Mouse (Mus musculus) adrenal gland, adult 18-20 months (tissue): ENCODE measurements around the gene Nmur1. TPM values are rescaled to one million over a fixed set of nuclear protein-coding genes. Genes with fewer than 3 reads are reported as not detected.
"Not testable (repeated sequence)": the region's sequence is repeated elsewhere in the genome, so short reads cannot be mapped to it uniquely, and the experiment has no call there.

Source experiments
- DNase-seq, 2 experiments: peaks; one replicate each; pipeline ENCODE4 v3.0.0; 2021 to 2022; ENCODE audit warnings: low spot score in 2 of 2
- total RNA-seq, 2 experiments: library from RNA; stranded (reverse); gene quantifications; 1 replicate in 1 of 2; 2 replicates in 1 of 2; pipeline ENCODE4 v1.2.3; 2021

The Nmur1 gene
- total RNA-seq, 2 experiments from 2014 or later = not detected

DNA sequence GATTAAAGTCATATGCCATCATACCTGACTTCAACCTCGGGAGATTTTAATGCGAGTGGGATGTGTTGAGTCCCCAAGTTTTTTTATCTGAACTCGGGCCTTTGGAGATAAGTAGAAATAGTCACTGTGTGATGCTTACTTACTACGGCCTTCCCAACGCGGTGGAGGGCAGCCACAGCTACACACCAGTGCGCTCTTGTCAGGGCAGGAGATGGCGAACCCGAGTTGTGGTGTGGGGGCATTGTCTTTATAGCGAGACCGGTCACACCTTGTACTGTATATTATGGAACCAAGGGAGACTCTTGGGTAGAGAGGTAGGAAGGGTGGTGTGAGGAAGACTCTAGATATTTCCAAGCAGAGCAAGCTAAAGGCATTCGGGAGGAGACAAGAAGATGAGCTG is 65.6 kb downstream of the Nmur1 start:
- no peak for DNase-seq

DNA sequence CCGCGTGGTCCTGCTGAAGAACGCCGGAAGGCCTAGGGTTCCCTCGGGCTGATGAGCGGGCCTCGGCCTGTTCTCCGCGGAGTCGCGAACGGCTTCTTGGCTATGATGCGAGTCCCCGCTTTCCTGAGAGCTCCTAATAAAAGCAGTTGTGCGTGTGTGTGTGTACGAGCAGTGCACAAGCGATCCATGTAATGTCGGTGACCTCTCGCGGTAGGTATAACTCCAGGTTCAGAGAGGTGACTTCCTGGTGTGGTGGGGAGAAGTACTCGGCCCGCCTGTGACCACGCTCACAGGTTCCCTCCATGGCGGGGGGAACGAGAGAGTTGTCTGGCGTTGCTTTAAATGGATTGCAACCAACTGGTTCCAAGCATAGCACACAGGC is 66.2 kb downstream of the Nmur1 start:
- no peak for DNase-seq

DNA sequence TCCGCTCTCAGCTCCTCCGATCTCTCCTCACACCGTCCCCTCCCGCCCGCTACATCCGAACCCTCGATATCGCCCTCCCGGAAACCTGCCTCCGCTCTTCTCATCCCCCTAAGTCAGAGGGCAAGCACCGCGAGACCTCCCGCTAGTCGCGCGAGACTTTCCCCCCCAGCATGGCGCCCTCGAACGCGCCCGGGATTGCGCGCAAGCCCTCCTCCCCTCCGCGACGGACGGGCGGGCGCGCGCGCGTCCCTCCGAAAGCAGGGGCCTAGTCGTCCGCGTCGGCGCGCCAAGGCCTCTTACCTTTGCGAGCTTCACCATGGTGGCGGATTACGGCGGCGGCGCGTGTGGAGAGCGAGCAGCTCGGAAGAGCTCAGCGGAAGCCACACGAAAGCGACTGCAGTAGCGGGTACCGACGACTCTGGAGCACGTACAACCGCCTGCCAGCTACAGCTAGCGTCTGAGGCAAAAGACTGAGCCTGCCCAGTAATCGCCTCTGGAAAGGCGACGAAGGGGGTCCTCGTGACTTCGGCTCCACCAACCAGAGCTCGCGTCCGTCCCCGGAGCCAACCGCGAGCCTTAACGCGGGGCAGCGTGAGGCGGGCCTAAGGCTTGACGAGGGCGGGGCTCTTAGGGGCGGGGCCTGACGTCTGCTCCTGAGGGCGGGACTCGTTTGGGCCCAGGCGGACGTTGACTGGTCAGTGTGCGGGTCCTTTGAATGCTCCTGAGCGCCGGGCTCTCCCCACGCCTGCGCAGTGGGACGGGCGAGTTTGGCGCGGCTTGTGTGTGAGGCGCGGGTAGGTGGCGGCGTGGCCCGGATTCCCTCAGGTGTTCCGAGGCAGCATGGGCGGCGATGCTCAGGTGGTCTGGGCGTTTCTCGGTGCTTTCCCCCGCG is 66.9 kb downstream of the Nmur1 start, which contains the start of gene Ncl:
Ncl (minus strand) TSS at position 495 of the 892 bp plus-strand sequence.
- DNase-seq = peak; percentile 89

DNA sequence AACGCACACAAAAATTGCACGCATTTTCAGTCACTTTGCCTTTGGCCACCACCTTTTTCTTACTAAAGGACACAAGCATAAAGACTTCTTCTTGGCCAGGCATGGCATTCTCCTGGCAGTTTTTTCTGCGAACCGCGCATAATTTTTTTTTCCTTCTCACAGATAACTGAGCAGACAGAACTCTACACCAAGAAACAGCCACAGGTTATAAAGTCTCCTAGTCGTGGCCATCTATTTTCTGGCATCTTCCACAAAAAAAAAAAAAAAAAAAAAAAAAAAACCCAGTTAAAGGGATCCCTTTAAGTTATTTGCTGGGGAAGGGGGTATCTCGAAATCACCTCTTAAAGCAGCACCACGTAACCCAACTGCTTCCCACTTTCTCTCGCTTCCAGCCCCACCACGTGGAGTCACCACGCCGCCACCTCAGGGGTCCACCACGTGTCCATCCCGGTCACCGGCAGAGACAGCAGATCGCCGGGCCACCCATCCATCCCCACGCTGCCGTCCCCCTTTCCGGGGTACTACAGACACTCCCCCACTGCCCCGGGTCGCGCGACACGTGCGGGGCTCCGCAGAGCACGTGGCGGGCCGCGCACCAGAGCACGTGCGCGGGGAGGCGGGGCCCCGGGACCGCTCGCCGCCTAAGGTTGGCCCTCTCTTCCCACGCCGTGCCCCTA is 67.7 kb downstream of the Nmur1 start:
- no peak for DNase-seq

DNA sequence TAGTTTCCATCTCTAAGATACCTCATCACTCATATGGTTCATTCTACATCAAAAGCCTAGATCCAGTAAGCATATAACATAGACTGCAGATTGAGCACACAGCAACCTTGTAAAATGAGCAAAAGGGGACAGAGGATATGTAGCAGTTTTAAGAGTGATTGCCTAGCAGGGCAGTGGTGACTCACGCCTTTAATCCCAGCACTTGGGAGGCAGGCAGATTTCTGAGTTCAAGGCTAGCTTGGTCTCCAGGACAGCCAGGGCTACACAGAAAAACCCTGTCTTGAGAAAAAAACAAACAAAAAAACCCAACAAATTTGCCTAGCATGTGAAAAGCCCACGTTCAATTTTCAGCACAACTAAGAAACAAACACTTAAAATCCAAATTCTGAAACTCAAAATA is 71.8 kb downstream of the Nmur1 start:
- no peak for DNase-seq

DNA sequence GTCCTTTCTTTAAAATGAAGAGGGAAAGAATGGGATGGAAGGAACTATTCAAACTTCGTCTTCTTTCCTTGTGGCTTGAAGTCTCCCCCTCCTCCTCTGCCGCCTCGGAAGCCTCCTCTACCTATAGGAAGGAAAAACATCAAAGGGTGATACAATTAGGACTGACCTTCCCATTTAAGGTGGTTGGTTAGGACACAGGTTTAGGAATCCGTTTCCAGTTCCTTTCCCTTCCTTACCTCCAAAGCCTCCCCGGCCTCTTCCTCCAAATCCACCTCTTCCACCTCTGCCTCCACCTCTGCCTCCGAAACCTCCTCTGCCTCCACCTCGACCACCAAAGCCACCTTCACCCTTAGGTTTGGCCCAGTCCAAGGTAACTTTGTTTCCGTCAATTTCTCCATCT is 75.5 kb downstream of the Nmur1 start:
- DNase-seq = no peak

DNA sequence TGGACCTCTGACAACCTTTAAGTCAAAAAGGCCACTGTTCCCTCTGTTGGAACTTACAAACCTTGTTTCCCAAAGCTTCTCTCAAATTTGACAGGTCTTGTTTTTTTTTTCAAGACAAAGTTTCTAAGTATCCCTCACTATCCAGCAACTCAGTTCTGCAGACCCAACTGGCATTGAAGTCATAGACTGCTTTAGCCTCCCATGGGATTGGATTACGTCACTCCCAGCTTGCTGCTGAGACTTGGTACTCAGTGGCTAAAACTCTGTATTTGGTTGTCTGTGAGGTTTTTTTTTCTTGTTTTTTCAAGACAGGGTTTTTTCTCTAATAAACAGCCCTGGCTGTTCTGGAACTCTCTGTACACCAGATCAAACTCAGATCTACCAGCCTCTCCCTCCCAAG is 76.3 kb downstream of the Nmur1 start:
- DNase-seq = no peak

DNA sequence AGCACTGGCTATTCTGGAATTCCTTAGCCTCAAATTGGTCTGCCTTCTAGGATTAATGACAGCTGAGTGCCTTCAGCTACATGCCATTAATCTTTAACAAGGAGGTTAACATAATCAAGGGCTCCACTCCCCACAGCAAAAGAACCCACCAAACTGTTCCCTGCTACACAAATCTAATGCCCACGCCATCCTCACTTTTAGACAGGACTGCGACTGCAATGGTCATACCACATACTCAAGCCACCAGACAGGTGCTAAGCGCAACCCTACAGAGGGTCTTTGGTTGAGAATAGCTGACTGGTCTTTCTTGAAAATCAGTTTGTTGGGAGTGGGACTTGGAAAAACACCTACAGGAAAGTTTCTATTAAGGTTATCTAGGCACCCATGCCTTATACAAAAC is 76.8 kb downstream of the Nmur1 start:
- DNase-seq = no peak

DNA sequence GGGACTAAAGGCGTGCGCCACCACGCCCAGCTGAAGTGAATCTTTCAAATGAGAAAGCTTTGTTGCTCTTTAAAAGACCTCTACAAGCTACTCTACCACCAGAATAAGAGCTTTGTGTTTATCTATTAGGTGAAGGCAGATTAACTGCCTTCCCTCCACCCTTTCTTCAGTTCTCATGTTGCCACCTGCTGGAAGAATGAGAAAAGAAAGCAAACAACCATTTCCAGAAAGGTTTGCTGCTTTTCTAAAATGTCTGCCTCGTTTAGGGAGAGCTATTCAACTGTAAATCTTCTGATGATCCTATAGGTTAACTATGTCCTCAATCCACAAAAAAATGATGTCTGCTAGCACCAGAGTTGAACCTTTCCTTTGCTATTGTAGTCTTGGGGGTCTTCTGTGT is 77.2 kb downstream of the Nmur1 start:
- no peak for DNase-seq

DNA sequence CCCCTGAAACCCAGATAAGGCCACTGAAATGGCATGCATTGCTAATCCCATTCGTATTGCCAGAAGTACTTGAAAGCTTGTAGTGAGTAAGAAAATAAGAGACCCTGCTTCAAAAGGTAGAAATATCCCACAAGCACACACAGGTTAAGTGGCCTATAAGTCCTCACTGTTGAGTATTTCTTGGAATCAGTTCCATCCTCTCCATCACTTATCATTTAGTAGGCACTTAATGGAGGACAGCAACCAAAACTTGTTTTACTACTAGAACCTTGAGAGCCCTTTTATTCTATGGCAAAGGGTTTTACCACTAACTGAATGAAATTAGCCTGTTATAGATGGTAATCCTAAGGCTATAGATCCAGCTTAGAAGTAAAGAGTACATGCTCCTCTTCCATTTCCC is 77.9 kb downstream of the Nmur1 start:
- DNase-seq = no peak

DNA sequence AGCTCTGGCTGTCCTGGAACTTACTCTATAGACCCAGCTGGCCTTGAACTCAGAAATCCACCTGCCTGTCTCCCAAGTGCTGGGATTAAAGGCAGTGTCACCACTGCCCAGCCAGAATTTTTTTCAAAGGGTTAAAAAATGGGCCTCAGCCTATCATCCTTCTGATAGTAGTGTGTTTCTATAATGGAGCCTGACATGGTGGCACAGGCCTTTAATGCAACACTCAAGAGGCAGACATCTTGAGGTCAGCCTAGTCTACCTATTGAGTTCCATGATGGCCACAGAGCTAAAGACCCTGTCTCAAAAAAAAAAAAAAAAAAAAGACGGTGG is 78.3 kb downstream of the Nmur1 start:
- no peak for DNase-seq

DNA sequence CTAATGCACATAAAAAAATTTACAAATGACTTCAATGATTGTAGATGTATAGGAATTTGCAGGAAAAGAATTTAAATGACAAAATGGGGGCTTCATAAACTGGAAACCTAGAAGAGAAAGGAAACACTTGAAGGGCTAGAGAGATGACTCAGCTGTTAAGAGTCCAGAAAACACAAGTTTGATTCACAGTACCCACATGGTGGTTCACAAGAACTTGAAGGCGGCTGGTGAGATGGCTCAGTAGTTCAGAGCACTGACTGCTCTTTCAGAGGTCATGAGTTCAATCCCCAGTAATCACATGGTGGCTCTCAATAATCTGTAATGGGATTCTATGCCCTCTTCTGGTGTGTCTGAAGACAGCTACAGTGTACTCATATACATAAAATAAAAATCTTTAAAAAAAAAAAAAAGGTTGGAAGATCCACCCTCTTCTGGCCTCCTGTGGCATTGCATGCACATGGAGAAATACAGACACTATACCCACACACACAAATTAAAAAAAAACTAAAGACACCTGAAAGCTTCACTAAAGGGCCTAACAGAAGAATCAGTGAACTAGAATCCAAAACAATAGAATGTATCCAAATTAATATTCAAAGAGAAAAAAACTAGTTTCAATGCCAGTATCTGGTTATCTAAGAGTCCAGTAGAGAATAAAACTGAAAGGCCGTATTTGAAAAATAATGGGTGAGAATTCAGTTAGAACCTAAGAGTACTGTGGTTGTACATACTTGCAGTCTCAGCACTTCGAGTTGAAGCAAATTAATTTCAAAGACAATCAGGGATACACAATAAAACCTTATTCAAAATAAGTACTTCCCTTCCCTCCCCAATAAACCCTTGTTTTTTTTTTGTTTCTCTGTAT is 78.9 kb downstream of the Nmur1 start:
- DNase-seq = no peak

DNA sequence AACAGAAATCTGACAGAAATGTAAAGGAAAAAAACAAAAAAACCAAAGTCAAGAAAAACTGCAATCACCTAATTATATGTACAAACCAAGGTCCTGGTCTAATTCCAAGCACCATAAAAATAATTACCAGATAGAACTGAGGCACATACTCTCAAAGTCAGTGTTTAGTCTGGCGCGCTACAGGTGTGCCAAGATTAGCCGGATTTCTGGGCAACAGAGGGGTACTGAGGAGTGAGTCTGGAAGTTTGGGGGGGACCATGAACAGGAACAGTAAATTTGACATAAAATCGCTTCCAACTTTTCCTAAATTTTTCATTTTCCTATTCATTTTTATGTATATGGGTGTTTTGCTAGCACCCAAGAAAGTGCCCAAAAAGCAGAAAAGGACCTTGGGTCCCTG is 80.1 kb downstream of the Nmur1 start:
- no peak for DNase-seq

DNA sequence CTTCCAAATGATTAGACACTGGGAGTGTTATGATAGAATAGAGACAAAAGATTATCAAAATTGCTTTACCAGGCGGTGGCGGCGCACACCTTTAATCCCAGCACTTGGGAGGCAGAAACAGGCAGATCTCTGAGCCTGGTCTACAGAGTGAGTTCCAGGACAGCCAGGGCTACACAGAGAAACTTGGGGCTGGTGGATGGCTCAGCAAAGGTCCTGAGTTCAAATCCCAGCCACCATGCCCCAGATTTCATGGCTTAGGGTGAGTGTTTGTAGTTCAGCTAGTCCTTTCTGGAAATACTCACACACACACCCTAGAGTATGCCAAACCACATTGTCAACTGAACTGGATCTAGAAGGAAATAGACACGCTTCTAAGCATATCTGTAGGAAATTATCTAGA is 81.0 kb downstream of the Nmur1 start:
- DNase-seq = no peak

DNA sequence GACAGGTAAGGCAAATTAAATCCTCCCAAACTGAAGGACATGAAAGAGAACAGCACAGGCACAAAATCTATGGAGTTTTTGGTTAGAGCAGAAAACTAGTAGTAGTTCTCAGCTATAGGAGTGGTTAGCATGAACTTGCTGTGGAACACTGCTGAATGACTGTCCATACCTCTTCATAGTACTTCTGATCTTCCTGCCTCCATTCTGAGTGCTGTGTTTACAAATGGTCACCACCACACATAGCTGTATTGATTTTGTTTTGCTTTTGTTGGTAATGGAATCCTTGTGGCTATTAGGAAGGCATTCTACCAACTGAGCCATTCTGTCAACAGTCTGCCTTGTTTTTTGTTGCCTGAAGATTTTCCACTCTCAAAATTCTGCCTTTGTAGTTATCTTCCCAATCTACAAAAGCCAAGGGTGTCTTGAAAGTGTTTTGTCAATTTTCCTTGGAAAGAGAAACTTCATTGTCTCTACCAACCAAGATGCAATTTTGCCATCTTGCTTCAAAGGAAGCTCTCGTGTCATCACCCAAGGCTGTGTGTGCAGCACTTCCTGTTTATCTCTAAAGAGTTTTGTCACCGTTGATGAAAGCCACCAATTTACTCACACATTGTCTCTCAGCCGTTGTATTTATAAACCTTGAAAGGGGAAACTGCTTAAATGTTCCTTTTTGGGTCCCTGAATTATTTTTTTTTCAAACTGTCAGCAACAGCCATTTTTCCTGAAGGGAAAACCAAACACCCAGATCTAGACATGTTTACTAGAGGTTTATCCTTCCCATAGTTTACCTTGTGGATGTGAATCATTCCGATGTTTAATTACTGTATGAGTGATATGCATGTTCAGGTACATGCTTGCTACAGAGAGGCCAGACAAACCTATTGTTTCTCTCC is 81.8 kb downstream of the Nmur1 start:
- DNase-seq = no peak

DNA sequence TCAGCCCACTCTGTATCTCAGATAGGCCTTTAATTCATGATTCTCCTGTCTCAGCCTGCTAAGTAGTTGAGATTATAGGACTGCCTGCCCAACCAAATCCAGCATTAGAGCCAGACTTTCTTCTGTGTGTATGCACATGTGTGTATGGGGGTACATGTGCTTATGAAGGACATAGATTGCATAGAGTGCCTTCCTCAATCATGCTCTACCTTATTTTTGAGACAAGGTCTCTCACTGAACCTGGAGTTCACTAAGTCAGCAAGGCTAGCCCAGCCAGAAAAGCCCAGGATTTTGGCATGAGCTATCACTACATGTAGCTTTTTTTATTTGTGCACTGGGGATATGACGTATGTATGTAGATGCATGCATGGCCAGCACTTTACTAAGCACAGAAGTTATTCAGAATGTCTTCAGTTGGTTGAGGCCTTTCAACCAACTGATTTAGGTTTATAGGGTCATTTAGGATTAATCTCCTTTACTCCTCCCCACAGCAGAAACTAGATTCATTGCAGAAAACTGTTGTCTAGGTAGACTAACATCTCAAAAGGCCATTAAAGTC is 82.9 kb downstream of the Nmur1 start:
- no peak for DNase-seq

DNA sequence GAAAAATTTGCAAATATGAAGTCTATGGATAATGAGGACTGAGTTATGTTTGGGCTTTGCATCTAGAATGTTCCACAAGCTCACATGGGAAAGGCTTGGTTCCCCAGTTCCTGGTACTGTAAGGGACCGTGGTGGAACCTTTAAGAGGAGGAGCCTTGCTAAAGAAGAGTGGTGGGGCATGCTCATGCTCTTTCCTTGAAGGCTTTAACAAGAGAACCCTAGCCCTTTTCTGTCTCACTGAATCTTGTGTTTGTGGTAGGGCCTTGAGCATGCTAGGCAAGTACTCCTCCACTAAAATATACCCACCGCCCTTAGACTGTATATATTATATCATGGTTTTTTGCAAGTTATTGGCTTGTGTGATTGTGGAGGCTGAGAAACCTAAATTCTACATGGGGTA is 83.7 kb downstream of the Nmur1 start:
- DNase-seq = no peak

DNA sequence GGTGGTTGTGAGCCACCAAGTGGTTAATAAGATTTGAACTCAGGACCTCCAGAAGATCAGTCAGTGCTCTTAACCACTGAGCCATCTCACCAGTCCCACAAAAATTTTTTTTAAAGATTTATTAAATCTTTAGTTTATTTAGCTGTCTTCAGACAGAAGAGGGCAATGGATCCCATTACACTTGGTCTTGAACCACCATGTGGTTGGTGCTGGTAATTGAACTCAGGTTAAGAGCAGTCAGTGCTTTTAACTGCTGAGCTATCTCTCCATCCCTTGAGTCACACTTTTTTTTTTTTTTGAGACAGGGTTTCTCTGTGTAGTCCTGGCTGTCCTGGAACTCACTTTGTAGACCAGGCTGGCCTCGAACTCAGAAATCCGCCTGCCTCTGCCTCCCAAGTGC is 84.9 kb downstream of the Nmur1 start:
- DNase-seq = not testable (repeated sequence)

DNA sequence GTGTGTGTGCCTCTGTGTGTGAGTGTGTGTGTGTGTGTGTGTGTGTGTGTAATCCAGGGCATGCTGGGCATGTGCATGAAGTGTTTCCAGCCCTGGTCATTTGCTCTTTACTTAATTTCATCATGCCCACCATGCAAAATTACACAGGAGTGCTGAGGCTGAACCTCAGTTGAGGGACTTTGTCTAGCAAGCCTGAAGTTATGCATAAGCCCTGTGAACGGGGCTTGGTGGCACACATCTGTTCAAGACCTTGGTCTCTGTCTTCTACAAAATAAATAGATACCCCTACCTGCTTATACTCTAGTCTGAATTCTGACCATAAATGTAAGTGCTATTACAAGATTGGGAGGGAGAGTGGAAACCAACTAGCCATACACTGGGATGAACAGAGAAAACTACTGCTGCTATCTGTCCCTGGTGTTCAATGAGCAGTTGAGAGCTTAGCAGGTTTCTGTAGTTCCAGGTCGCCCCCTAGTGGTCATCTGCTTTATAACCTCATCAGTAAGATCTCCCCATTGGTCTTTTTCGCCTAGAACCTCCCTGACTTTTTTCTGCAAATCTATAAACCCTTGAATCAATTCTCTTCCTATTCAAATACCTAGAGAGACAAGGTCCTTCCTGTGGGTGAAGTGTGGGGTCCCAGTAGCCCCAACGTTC is 86.7 kb downstream of the Nmur1 start:
- DNase-seq = peak; percentile 72 to 83

DNA sequence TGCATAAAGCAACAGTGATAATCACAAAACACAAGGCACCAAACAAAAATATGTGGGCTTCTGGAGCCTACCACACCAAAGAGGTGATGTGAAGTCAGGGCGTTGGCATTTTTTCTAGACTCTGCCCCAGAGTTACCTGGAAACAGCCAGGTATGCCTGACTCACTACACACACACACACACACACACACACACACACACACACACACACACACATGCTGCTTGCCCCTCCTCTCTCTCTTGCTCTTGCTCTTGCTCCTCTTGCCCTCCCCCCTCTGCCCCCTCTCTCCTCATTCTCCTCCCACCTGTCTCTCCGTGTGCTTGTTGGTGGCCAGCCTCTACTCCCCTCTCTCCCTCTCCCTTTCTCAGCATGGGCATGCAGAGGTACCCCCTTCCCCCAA is 89.7 kb downstream of the Nmur1 start:
- DNase-seq = no peak
